Mouse (Mus musculus) liver, adult 2 months (tissue): ENCODE results near the gene Nmur1.

Experiments used
- CTCF ChIP-seq: fragments of 200-500 bp; IDR thresholded peaks from 2 replicates; pipeline ENCODE4 v1.5.1; 2011; ENCODE audit warnings: low read depth, low read length, control low read depth
- POLR2A ChIP-seq: fragments of 200-500 bp; IDR thresholded peaks from 2 replicates; pipeline ENCODE4 v1.6.1; 2011; ENCODE audit warnings: low read length, control low read depth; ENCODE audit not compliant: insufficient read depth; ENCODE audit errors: extremely low read depth

DNA sequence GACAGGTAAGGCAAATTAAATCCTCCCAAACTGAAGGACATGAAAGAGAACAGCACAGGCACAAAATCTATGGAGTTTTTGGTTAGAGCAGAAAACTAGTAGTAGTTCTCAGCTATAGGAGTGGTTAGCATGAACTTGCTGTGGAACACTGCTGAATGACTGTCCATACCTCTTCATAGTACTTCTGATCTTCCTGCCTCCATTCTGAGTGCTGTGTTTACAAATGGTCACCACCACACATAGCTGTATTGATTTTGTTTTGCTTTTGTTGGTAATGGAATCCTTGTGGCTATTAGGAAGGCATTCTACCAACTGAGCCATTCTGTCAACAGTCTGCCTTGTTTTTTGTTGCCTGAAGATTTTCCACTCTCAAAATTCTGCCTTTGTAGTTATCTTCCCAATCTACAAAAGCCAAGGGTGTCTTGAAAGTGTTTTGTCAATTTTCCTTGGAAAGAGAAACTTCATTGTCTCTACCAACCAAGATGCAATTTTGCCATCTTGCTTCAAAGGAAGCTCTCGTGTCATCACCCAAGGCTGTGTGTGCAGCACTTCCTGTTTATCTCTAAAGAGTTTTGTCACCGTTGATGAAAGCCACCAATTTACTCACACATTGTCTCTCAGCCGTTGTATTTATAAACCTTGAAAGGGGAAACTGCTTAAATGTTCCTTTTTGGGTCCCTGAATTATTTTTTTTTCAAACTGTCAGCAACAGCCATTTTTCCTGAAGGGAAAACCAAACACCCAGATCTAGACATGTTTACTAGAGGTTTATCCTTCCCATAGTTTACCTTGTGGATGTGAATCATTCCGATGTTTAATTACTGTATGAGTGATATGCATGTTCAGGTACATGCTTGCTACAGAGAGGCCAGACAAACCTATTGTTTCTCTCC lies 81.8 kb downstream of the Nmur1 start:
- TF ChIP-seq CTCF (no peak), POLR2A (no peak)
